Mouse (Mus musculus) thymus, postnatal 0 days (tissue): ENCODE results near the gene Ralgps1. TPM values are rescaled to one million over a fixed set of nuclear protein-coding genes. Genes with fewer than 3 reads are reported as not detected.

Source experiments
- DNase-seq: peaks from one replicate; pipeline ENCODE4 v3.0.0-alpha.2; 2015; ENCODE audit warnings: low spot score
- polyA plus RNA-seq: library from polyadenylated mRNA; unstranded; fragments of >200 nt; fragmentation: Nextera tagmentation; extraction: Ambion mirVana; gene quantifications from 2 replicates; pipeline ENCODE4 v1.2.1, GENCODE M21; 2015

Ralgps1 gene
- polyA plus RNA-seq, 1 experiment from 2014 or later: 5.5 TPM

DNA sequence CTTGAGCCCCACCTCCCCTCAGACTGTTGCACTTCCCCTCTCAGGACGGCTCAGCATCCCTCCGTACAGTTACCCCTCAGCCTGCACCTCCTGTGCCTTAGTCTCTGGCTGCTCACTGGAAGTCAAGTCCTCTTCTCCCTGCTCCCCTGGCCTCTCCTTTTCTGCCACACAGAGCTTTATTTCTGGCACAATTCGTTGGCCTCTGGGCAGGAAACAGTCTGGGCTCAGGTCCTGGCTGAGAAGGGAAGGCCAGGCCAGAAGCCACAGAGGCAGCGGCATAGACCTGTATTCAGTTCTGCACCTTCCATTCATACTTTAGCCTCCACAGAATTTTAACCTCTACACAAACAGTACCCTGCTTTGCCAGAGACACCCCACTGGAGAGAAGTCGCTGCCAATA is 124.4 kb downstream of the Ralgps1 start:
- DNase-seq: no peak

DNA sequence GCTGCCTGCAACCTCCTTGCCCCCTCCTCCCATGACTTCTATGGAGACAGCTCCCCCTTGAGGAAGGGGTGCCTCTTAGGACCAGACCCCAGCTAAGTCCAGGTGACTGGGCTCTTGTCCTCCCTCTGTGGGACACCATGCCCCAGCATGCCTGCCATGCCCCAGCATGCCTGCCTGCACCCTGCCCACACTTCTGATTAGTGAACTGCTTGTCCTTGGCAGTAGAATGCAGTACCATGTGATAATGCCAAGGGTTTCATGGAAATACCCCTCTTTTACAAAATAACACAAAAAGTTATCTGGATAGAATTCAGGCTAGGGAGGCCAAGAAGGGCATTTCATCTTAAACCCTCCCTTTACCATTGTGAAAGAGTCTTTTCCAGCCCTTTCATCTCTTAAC is 125.9 kb downstream of the Ralgps1 start:
- no peak for DNase-seq

DNA sequence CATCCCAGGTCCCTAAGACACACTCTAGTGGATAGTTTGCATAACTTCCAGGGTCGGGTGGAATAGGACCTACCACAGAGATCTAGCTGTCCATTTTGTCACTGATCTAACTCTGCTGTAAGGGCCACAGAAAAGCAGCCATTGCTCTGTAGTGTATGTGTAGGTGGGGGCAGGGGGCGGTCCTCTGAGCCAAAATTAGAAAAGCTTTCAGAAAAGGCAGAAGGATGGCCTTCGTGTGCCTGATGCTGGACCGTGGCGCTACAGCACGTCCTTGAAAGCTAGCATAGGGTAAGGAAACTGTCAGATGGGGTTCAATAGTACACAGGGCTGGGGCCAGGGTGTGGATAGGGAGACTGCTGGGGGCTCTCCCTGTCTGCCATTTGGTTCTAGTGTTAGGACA is 126.4 kb downstream of the Ralgps1 start:
- no peak for DNase-seq

DNA sequence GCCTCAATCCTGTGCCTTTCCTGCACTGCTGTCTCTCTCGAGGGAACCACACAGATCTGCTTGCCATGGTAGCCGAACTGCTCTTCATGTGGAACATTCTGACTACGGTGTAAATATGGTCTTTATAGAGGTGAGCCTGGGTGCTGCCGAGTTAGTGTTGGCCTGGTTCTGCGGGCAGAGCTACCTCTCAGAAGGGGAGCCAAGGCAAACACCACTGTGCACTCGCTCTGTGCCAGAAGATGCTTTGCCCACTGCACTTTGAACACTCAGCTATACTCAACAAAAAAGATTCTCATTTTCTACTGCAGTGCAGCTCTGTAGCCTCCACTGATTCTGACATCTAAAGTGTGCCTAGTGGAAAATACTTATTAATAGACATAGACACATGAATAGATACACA is 133.7 kb downstream of the Ralgps1 start:
- no peak for DNase-seq

DNA sequence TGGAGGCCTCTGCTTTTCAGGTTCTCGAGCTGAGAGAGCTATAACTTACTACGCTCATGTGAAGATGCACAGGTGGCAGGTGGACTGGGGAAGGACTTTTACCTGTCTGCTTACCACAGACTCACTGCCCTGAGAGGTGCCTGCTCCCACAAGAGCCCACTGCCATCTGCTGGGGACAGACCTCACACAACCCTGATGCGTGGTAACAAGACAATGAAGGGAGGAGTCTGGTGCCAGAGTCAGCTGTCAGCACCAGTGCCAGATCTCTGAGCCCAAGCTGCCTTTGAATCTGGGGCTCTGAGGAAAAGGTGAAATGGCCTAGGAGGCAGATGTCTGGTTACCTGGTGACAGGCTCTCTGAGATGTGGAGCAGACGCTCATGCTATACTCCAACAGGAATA is 136.4 kb downstream of the Ralgps1 start:
- no peak for DNase-seq

DNA sequence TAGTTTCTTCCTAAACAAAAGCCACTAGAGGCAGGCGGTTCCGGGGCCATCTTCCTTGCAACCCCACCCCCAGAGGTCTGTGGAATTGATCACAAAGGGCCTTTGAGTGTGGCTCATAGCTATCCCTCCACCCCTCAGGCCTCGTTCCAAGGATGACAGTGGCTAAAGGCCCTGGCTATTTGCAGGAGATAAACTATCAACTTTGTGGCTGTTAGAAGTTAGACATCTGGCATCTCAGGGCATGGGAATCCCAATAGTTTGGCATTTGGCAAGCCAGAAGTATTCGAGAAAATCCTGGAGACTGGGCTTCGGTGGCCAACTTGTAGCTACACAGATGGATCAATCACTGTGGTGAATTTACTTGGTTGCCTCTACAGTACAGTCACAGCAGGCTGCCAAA is 137.4 kb downstream of the Ralgps1 start:
- no peak for DNase-seq

DNA sequence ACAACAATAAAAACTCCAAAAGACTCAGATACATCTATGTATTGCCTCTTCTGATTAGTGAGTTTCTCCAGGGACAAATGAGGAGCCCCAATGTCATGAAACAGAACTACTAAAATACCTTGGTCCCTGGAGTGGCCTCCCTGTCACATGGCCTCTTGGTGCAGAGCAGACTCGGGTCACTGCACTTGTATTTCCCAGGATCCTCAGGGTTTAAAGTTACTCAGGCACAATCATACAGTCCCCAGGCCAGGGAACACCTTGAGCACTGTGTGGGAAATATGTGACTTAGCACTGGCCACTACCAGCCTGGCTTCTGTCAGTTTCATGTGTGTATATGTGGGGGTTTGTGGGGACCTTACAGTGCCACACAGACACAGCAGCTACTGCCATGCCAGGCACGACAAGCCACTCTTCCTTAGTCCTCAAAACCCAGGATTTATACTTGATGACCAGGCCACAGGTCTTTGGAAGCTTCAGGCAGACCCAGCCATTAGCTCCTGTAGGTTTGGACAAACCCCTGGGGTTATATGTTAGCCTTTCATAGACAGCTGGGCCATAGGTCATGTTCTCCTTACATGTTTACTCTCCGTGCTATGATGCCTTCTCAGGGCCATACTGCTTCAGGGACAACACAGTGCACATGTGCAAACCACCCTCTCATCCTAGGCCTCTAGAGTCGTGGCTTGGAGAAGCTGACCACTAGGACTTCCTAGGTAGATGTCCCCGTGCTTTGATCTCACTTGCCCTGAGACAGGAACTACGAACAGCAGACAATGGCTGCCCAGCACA is 138.3 kb downstream of the Ralgps1 start:
- DNase-seq: no peak

DNA sequence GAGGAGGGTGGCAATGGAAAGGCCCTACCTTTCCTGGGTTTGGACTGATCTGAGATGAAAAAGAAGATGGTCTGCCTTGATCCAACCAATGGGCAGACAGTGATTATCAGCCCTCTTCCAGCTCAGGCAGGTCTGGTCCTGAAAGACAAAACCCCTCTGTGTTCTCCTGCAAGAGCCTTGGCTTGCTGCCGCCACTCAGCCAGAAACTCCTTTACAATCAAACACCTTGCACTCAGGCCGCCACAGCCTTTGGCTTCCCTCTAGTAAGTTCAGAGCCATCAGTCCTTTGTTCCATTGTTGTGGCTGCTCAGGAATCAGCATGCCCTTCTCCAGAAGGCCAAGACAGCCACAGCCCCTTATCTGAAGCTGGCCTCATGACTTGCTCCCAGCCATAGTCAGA is 139.5 kb downstream of the Ralgps1 start:
- DNase-seq: no peak

DNA sequence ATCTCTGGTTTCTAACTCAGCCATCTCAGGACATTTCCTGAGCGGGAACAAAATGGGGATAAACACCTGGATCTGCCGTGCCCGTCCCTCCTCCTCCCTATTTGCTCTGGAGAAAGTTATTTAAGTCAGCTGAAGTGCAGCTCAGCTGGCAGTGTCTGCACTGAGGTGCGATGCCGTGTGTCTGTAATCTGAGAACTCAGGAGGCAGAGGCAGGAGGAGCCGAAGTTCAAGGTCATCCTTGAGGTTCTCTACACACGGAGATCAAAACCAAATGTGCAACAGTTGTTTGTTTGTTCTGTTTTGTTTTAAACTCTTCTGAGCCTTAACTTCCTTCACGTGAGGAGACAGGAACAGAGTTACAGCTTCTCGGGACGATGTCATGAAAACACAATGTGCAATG is 140.6 kb downstream of the Ralgps1 start:
- DNase-seq: no peak

DNA sequence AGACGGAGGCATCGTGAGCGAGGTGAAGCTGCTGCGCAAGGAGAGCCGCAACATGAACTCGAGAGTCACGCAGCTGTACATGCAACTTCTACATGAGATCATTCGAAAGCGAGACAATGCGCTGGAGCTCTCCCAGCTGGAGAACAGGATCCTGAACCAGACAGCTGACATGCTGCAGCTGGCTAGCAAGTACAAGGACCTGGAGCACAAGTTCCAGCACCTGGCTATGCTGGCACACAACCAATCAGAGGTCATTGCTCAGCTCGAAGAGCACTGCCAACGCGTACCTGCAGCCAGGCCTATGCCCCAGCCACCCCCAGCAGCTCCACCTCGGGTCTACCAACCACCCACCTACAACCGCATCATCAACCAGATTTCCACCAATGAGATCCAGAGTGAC is 142.7 kb downstream of the Ralgps1 start:
- DNase-seq: no peak

DNA sequence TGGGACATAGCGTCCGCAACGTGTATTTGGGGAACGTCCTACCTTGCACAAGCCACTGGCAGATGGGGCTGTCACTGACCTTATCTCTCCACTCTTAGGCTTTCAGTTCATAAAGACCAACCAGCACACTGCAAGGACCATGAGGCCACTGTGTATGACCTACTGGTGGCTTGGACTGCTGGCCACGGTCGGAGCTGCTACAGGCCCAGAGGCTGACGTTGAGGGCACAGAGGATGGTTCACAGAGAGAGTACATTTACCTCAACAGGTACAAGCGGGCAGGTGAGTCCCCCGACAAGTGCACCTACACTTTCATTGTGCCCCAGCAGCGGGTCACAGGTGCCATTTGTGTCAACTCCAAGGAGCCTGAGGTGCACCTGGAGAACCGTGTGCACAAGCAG is 143.2 kb downstream of the Ralgps1 start:
- no peak for DNase-seq

DNA sequence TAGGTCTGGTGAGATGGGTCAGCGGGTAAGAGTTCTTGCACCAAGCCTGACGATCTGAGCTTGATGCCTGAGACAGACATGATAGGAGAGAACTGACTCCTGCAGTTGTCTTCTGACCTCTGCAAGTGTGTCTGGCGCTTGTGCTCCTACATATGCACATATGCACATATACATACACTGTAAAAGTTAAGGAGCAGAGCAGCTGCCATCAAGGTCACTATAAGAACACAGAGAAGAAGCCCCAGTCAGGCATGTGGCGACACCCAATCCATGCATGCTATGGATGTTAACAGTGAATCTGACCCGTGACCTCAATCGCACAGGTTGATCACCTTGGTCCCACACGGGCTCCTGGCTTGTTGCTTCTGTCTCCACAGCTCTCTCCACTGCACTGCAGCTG is 145.4 kb downstream of the Ralgps1 start:
- no peak for DNase-seq

DNA sequence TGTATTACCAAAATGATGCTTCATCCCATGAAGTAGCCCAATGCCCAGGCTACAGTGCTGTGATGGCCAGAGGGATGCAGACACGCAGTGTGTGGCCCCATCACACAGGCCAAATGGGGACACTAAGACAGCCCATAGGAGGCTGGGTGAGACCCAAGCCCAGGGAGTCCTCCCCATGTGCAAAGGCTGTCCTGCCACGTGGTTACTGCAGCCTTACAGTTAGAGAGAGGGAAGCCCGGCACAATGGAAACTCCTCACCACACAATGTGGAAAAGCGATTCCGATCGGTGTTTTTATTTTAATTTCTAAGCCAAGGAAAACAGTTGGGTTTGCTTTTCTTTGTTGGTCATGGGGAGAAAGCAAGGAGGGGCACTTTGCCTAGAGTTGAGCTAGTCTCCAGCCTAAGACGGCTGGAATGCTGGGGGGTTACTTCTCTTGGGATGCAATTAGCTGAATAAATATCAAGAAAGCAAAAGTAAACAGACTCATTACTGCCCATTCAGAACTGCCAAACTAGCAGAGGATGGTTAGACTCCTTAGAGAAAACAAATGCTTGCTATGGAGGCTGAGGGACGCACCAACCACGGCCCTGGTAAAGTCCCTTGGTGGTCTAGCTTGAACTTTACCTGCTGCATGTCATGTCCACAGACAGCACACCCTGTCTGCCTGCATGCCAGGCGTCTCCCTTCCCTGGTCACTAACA is 147.5 kb downstream of the Ralgps1 start:
- DNase-seq: no peak

DNA sequence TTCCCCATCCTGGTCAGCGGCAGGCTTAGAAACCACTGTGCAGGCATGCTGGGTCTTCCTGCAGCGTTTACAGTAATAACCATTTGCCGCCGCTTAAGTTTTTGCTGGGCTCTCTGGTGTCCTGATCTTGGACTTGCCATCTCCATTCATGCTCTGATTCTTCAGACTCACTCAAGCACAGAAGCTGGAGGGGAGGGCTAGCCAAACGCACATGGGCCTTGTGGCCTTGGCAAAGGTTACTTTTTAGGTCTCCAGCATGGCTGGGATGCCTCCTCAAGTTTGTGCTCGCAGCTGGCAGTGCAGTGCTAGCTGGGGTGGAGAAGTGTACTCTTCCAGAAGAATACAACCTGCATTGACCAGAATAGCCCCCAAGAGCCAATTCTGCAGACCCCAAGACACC is 148.8 kb downstream of the Ralgps1 start:
- no peak for DNase-seq

DNA sequence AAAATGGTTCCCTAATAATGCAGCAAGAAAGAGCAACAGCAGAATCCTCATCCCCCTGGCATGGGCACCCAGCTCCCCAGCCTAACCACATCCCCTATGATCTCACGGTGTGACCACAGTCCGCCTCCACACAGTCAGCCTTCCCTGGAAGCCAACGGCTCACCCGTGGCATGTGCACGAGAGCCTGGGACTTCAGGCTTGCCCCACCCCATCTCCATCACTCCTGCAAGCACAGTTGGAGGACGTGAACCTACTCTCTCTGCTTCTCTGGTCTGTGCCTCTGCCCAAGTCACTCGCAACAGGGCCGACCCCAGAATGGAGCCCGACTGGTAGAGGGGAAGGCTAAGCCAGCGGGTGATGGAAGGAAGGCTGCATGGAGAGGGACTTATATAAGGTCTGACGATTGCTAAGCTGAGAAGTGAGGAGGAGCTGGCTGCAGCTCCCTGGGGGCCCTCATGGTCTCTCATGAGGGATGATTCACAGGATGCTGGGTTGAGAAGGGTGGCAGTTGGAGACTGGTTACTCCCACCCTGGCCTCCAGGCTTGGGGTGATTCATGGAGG is 149.9 kb downstream of the Ralgps1 start:
- DNase-seq: peak; percentile 26

DNA sequence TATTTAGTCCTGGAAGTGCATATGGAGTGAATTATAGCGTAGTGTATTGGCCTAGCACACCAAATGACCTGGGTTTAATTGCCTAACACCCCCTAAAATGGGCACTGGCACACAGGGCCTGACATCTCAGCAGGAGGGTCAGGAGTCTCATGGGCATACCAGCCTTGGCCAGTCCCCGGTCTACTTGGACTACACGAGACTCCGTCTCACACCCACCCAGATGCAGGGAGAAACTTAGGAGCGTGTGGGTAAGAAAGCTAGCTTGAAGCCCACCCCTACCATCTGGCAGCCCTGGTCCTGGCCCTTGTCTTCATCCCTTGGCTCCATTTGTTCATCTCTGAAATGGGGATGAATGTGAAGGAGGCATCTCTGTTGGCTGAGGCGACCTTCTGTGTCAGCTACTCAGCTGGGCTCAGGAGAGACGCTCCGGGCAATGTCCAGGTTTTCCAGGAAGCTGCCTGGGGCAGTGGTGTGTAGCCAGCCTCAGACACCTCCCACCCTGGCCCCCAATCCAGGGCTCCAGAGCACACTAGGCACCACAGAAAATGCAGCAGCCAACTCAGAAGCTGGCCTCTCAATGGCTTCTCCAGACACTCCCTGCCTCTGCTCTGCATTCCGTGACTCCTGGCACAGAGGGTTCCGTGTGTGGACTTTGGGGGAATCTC is 150.5 kb downstream of the Ralgps1 start:
- DNase-seq: no peak

DNA sequence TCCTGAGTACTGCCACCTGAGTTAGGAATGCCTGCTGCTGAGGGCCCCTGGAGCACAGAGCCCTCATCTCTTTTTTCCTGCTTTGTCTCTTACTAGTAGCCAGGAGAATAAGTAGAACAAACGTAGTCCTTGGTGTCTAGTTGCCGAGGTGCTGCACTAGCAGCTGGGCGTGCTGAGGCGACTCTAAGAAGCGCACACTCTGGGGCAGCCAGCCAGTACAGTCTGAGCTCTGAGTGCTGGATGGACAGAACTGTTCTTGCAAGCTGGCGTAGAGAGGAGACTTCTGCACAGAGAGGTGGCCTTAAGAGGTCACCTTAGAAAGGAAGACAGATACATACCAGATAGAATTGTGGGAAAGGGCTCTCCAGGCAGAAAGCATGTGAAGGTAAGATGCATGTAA is 151.0 kb downstream of the Ralgps1 start:
- no peak for DNase-seq

DNA sequence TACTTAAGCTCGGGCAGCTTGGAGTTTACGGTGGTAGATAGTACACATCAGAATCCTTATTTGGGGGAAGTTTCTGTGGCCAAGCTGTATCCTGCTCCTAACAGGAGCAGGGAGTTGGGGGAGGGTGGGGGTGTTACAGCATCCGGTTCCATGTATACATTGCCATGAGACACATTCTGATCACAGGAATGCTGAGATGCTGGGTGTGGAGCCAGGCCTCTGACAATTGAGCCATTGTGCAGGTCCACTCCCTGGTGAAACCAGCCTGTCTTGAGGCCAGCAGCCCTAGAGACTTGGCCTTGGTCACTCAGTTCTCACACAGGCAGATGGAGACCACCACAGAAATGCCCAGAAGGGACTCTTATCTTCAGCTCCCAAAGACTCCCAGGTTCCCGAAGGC is 151.6 kb downstream of the Ralgps1 start:
- no peak for DNase-seq

DNA sequence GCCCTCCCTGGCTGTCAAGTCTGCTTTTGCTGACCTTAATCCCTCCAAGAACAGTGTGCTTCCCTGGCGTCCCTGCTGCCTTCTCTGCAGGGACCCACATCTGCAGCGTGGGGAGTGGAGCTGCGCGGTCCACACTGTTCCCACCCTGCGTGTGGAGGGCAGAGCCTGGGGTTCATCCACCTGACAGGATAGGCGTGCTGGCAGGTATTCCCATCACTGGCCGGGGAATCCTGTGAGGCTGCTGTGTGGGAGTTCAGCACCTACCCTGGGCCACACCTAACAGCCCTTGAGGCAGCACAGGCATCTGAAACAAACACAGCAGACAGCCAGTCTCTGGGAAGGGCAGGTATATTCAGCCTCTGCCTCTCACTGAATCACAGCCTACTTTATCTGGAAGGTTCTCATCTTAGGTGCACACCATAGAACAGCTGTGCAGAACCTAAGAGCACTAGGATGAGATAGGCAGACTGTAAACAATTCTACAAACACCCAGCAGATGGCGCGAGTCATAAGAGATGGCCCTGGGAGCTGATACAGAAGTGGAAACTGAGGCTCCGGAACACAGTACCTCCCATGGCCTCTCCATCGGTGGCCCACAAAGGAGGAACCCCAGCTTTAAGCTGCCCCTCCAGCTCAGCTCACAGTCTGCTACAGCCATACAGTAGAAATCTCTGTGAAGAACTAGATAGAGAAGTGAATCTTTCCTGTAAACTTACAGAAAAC is 152.2 kb downstream of the Ralgps1 start:
- peak; percentile 62 for DNase-seq

DNA sequence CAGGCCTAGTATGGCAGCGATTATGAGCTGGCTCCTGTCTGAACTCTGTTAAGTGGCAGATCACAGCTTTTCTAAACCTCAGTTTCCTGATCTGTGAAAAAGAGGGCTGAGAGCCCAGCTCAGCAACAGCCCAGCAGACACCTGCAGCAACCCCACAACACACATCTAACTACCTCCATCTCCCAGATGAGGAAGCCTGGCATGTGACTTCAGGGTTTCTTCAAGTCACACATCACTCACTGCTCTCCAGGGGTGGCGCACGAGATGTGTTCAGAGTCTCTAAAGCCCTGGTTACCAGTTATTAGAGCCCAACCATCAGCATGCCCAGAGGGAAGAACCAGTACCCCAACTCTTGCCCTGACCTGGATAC is 153.9 kb downstream of the Ralgps1 start:
- peak; percentile 62 for DNase-seq

DNA sequence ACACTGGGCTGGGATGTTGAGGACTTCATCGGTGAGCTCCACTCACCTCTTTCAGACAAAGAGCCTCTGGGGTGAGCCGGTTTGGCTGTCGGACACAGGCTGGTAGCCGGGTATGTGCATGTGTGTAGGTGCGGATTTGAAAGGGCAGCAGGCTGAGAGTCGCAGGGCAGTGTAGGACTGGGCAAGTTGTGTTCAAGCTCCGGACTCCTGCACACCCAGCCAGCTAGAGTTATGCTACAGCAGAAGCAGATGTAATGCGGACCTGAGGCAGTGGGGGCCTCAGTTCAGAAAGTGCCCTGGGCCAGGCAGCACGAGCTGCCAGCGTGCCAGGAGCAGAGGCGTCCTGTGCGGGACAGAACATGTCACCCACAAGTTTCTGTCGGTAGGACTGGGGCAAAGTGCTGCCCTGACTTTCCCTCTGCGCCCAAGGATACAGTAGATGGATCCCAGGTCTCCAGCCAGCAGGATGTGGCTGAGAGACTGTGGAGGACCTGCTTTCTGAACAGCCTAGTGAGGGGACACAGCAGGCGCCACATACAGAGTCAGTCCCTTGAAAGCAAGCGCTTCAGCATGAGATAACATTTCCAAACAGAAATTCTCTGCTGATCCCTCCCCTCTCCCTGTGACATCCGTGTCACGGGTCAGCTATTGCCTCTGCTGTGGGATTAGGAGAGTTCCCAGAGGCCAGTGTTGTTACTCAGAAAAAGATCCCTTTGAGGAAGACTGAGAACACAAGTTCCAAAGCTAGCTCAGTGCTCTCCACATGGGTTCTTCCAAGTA is 154.5 kb downstream of the Ralgps1 start:
- DNase-seq: peak; percentile 46
